Mouse (Mus musculus): ENCODE measurements around the gene Ovca2. TPM values are rescaled to one million over a fixed set of nuclear protein-coding genes. Genes with fewer than 3 reads are reported as not detected.
A peak's percentile ranks its signal among the peaks of the same experiment; 100 is the strongest.

The Ovca2 gene
- 1 to 10 TPM; 4.7 to 5.1 TPM for total RNA-seq (2021)
- long read RNA-seq, experiment 1, partial matches to known transcripts: 0 of 6 reads
- long read RNA-seq, experiment 1, other reads (novel, unspliced or antisense): 3 of 6 reads
- long read RNA-seq, experiment 2, partial matches to known transcripts: 0 of 2 reads
- long read RNA-seq, experiment 2, other reads (novel, unspliced or antisense): 1 of 2 reads

GRCm38 (mm10) chr11:75178672-75179208 lies at the start of gene Ovca2:
Gene Ovca2 (minus strand): TSS chr11:75178835.
- peak; percentile 86 for DNase-seq

GRCm38 (mm10) chr11:75227632-75228031 lies 49.0 kb upstream of the Ovca2 start:
- DNase-seq: no peak

GRCm38 (mm10) chr11:75224835-75225234 lies 46.2 kb upstream of the Ovca2 start:
- no peak for DNase-seq

DNA sequence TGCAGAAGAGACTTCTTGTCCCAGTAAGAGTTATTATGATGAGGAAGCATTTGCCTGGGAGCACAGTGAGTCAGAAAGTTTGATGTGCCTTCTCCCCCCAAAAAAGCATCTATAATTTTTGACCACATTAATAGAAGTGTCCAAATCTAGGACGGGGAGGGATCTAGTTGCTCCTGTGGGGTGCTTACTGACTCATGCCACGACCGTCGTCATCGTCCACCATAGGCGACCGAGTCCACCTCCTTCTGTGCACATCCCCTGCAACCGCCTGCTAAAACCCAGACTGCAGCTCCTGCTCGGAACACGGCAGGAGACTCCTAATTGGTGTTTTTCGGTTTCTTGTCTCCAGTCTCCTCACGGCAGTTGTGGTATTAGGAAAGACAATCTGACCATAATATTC lies 45.4 kb upstream of the Ovca2 start:
- no peak for DNase-seq

- no peak for DNase-seq
These were observed 42.0 kb upstream of the Ovca2 start for GRCm38 (mm10) chr11:75220517-75221145.

DNA sequence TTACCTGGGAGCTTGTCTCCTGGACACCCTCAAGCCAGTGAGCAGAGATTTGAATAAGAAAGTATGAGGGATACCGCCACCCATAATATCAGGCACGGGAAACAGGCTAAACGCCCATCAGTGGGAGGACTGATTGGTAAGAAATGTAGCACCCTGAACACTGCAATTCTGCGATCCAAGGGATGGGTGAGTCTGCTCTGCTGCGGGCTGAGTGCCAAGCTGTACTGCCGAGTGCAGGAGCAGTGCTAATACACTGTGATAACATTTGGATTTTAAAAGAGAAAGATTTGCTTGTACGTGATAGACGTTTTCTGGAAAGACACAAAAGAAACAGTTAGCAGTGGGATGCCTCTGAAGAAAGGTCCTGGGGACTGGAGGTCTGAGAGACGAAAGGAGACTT lies 41.5 kb upstream of the Ovca2 start:
- DNase-seq: peak; percentile 38

DNA sequence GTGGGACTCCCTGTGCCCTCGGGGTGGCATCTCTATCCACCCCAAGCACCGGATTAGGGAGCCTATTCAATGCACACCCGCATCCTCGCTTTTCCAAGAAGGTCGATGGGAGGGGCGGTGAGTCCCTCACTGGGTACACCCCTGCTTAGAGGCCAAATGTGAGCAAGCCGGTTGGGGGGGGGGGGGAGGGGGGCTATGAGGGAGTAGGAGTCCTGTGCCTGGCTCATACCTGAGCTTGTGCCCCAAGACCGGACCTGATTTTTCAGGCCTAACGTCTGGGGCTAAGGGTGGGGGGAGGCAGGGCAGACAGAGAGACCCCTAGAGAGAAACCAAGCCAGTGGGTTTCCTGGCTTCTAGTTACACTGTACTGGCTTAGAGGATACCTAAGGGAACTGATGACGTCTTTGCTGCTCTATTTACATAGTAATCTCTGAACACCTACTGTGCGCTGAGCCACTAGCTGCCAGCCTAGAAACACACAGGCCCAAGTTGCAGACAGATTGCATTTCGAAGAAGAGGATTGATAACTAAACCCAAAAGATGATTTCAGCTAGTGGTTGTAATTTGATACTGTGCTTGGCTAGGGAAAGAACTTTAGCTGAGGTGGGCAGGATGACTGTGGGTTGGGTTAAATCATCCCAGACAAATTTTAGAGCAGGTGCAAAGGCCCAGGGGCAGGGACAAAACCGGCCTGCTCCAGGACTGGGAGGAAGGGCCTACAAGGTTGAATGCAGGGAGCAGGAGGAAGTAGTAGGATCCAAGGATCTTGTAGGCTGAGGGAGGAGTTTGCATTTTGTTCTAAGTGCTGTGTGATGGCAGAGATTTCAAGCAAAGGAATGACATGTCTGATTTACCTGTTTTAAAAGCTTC lies 35.7 kb upstream of the Ovca2 start:
- DNase-seq: no peak

DNA sequence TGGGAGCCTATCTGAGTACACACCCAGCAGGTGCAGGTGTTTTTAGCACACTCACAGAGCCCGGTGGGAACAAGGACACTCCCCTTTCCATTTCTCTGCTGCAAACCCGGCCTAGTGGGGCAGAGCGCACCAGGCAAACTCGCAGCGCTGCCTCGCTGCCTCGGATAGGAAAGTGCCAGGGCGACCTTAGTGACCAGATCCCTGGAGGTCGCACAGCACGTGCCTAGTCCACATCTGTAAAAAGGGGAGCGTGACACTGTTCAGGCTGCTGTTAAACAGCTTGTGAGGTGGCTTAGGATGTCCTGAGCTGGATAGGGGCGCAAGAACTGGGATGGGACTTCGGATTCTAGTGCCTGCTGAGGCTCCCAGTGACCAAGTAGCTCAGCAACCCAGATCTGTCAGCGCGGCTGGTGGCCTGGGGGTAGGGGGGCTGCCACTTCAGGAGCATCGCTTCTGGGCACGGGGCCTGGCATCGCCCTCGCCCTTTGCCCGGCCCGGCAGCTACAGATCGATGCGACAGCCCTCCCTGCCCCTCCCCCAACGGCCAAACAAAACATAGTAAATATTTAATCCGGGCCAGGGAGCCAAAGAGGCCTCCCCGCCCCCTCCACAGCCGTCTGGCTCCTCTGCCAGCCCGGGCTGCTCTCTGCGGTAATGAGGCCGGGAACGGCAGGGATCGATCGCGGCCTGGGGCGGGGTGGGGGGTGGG lies 34.9 kb upstream of the Ovca2 start:
- peak; percentile 46 for DNase-seq

GRCm38 (mm10) chr11:75212876-75213275 lies 34.2 kb upstream of the Ovca2 start:
- DNase-seq: no peak

GRCm38 (mm10) chr11:75212031-75212667 lies 33.5 kb upstream of the Ovca2 start:
- DNase-seq: peak; percentile 46

- no peak for DNase-seq
These were observed 32.1 kb upstream of the Ovca2 start for GRCm38 (mm10) chr11:75210755-75211154.

- DNase-seq: no peak
These were observed 31.5 kb upstream of the Ovca2 start for GRCm38 (mm10) chr11:75210093-75210492.

GRCm38 (mm10) chr11:75209363-75209762 lies 30.7 kb upstream of the Ovca2 start:
- DNase-seq: no peak

- no peak for DNase-seq
These were observed 27.7 kb upstream of the Ovca2 start for GRCm38 (mm10) chr11:75206347-75206746.

DNA sequence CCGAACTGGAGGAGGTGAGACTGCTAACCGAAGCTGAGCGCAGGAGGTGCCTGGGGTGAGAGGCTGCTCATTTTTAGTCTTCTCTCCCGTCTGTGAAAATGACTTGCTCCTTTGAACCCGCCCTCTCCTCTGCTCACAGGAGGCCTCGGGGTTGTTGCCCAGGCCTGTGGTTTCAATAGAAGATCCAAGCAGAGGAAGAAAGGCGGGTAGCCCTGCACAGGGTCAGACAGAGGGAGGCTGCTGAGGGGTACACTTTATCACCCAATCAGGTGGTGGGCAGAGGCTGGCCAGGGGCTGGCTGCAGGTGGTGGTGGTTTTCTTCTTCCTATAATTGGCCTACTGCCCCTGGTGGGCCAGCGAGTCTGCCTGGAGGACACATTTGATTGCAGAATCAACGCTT lies 25.8 kb upstream of the Ovca2 start:
- DNase-seq: no peak

GRCm38 (mm10) chr11:75203926-75204325 lies 25.3 kb upstream of the Ovca2 start:
- DNase-seq: no peak

GRCm38 (mm10) chr11:75201721-75202120 lies 23.1 kb upstream of the Ovca2 start:
- no peak for DNase-seq

DNA sequence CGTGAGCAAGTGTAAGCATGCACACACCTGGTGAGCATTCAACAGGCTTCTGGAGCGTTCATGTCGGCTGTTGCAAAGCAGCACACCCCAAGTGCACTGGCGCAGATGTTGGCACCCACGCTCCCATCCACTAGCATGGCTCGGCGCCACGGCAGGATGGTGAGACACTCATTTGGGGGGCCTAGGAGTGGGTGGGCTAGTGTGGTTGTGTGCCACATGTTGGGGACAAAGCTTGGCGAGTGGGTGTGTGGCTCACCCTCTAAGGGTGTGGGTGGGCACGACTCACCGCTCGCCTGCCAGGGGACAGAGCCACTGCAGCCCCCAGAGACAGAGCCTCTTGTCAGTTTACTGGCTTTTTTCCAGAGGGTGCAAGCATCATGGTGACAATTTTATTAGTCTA lies 22.3 kb upstream of the Ovca2 start:
- DNase-seq: no peak

- no peak for DNase-seq
These were observed 21.3 kb upstream of the Ovca2 start for GRCm38 (mm10) chr11:75199951-75200350.

DNA sequence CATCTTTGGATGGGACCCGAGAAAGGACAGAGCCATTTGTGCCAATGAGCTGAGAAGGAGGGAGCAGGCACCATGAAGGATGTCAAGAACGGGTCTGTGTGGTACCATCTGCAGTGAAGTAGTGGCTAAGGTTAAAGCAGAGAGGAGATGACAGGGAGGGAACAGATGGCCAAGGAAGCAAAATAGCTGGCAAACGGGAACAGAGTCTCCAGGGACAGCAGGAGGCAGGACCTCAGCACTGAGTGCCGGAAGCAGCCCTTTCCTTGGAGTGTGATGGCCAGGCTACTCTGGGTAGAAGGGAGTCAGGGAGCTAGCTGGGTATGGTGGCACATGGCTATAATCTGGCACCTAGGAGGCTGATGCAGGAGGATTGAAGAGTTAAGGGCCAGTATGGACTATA lies 20.2 kb upstream of the Ovca2 start:
- DNase-seq: no peak

GRCm38 (mm10) chr11:75197956-75198355 lies 19.3 kb upstream of the Ovca2 start:
- no peak for DNase-seq

DNA sequence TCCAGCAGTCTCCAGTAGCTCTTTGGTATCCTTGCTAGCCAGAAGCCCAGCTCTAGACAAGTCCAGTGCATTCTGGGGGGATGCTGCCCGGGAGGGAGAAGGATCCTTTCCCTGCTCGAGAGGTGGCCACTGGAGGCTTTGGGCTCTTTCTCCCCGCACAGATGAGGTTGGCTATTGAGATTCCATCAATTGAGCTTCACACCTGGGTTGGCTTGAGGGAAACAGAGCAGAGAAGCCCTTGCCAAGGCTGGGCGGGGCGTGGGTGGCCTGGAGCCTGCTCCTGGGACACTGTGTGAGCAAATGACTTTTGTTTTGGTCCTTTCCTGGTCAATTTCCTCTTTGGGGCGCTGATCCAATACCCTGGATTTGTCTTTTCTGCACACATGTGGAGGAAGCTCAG lies 17.5 kb upstream of the Ovca2 start:
- no peak for DNase-seq

Measured in gastrocnemius, postnatal 10 days (tissue).